Mouse (Mus musculus) adrenal gland, postnatal 14 days (tissue): ENCODE measurements around the gene Coq10b. TPM values are rescaled to one million over a fixed set of nuclear protein-coding genes. Genes with fewer than 3 reads are reported as not detected.
A peak's percentile ranks its signal among the peaks of the same experiment; 100 is the strongest.
"Not testable (repeated sequence)": the region's sequence is repeated elsewhere in the genome, so short reads cannot be mapped to it uniquely, and the experiment has no call there.

Source experiments
- DNase-seq: peaks from one replicate; pipeline ENCODE4 v3.0.0; 2021; ENCODE audit warnings: mixed read lengths
- total RNA-seq: library from RNA; stranded (reverse); gene quantifications from 2 replicates; pipeline ENCODE4 v1.2.3, GENCODE M21; 2021

Coq10b gene
- total RNA-seq, 1 experiment from 2014 or later: 105 TPM

GRCm38 (mm10) chr1:55055322-55056115 lies 2.9 kb downstream of the Coq10b start:
- DNase-seq: no peak

GRCm38 (mm10) chr1:55058383-55058782 lies 5.8 kb downstream of the Coq10b start:
- DNase-seq: not testable (repeated sequence)

DNA sequence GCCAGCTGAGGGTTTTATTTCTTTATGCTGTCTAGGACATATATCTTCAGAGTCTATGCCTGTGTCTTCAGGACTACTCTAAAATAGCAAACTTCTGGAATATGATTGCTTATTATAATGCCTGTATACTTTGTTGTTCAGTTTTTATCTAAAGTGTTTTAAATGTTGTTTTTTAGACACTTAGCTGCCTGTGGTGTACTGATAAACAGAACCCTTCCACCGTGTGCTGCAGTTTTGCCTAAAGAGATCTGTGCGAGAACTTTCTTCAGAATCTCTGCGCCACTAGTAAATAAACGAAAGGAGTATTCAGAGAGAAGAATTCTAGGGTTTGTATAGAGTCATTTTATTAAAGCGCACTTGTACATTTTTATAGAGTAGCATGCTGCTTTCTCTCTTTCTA lies 8.5 kb downstream of the Coq10b start:
- no peak for DNase-seq

- no peak for DNase-seq
Measured at GRCm38 (mm10) chr1:55061772-55062171, 9.2 kb downstream of the Coq10b start.

- not testable (repeated sequence) for DNase-seq
Measured at GRCm38 (mm10) chr1:55072328-55072727, 19.8 kb downstream of the Coq10b start.

DNA sequence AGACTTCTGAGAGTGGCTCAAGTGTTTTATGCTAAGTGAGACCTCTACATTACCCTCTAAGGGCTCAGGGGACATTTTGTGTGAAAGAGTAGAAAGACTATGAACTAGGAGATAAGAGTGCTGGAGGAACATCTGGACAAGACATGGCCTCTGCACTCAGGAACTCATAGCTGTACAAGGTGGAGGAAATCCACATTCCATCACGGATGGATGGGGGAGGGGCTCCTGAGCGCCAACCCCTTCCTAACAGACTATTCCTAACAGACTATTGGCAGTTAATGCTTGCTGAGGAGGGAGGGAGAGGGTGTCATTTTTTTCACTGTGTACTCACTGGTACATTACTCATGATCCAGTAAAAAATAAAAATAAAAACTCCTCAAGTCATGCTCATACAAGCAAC lies 22.2 kb downstream of the Coq10b start:
- no peak for DNase-seq

DNA sequence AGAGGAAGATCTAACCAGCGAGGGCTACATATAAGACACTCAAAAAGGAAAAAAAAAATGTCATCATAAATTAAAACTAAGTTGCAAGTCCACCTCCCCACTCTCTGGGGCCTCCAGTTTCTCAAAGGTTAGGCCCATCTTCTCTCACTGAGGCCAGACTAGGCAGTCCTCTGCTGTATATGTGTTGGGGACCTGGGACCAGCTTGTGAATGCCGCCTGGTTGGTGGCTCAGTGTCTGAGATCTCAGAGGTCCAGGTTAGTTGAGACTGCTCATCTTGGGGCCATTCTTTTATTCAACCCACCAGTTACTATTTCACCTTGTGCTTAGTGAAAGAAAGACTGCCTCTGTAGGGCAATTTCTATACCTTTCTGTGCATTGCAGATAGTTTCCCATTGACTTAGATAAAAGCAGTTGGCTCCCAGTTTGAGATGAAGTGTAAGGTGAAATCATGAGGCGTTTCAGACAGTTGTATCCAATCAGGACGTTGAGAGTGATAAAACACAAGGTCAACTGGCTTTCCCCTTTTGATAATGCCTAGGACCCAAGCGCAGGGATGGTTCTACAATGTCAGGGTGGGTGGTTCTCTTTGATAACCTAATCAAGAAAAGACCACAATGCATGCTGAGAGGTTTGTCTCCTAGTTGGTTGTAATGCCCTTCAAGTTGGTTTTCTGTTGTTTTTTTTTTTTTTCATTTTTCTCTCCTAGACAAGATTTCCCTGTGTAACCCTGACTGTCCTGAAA lies 23.3 kb downstream of the Coq10b start:
- no peak for DNase-seq

GRCm38 (mm10) chr1:55076395-55076743 lies 23.8 kb downstream of the Coq10b start:
- no peak for DNase-seq

DNA sequence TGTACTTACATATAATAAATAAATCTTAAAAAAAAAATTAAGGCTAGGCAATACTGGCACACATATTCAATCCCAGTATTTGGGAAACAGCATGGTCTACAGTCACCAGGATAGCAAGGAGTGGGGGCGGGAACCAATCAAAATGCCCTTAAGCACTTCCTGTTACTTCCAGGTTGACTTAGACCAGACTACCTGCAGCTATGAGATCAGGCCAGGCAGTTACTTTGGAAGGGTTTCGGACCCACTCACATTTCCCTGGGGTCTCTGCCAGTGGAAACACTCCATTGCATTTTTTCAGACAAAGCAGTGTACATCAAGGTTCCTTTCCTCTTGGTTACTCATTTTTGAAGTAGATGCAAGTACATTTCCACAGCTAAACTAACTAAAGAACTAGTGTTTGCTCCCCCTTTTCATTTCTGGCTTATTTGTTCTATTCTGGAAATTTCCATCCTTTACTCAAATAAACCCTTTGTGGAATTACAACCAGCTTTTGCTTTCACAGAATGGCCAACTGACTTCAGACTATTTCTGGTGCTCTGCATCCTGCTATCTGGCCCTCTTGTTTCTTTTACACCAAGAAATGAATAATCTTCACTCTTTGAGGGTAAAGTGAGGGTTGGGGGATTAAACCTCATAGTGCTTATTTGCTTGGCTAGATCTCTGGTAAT lies 24.4 kb downstream of the Coq10b start:
- peak; percentile 24 for DNase-seq

DNA sequence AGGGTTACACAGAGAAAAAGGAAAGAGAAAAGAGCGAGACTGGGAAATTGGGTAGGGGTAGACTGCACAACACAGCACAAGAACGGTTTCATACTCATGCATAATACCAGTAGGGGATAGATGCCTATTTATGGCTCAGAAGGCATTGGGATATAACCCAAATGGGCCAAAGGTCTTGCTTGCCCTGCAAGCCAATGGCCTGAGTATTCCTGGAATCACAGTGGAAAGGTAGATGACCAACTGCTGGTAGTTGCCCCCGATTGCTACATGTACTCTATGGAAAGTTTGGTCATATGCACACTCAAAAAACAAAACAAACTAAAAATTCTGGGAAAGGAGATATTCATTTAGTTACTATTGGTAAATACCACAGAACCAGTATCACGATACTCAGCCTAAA lies 27.1 kb downstream of the Coq10b start:
- DNase-seq: peak; percentile 19

DNA sequence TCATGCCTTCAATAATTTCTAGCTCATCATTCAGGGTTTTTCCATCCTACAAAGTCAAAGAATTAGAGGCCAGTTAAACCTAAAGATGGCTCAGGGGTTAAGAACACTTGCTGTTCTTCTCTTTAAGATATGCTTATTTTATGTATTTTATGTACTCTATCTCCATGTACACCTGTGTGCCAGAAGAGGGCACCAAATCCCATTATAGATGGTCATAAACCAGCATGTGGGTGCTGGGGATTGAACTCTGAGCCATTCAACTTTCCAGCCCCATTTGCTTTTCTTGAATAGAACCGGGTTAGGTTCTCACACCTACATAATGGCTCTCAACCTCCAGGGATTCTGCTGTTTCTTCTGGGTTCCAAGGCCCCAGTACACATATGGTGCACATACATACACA lies 29.5 kb downstream of the Coq10b start:
- no peak for DNase-seq

DNA sequence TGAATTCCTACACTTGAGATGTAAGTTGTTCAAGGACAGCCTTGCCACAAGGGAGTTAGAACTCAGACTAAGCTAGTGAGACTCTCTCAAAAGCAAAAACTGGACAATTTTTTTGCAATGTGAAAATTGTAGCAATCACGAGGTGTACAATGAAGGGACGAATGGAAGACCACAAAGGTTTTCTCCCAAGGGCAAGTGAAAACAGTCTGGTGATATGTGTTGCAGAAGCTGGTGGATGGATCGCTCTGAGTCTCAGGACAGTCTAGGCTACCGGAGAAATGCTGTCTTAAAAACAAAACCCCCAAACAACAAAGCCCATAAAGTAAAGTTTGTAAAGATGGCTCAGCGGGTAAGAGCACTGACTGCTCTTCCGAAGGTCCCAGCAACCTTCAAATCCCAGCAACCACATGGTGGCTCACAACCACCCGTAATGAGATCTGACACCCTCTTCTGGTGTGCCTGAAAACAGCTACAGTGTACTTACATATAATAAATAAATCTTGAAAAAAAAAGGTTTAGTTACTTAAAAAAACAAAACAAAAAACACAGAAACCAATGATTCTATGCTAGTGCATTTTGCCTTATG lies 33.3 kb downstream of the Coq10b start:
- no peak for DNase-seq

DNA sequence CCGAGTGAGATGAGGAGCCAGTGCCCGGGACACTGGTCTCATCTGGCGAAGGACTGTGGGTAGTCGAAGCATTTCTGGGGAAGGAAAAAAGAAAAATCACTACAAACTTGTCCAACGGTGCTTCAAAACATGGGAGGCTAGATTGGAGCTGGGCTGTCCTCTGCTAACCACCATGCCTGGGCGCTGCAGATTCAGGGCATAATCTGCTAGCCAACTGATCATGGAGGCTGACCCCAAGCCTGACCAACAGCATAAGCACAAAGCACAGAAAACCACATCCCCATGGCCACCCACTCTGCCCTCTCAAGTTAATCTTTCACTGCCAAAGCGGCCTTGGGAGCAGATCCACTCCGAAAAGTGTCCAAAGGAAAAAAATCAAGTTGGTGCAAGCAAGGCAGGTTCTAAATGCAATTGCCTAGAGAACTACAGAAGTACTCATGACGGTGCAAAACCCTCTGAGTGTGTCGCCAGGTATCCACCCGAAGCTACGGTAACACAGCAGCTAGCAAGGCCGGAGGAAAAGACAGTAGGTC lies 34.4 kb downstream of the Coq10b start:
- DNase-seq: peak; percentile 37

DNA sequence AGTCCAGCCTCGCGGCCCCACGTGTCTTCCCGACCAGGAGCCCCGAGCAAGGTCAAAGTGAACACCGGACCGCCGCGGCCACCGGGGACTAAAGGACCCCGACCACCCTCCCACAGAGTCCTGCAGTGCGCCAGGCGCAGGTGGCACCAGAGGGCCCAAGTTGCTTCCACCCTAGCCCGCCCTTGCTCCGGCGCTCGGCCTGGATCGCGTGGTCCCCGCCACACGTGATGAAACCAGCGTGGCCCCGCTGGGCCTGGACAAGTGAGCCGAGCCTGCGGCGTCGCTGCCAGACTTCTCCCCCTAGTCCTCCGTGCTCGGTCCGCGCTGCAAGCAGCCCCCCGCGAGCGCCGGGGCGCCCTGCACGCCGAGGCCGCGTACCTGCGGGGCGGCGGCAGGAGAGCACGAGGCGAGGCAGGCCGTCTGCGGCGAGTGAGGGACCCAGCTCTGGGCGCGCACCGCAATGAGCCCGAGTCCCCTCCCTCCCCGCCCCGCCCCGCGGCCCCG lies 34.9 kb downstream of the Coq10b start:
- DNase-seq: peak; percentile 85

GRCm38 (mm10) chr1:55087932-55088610 lies 35.5 kb downstream of the Coq10b start, which contains the start of the genes Hspe1 and Hspd1:
Hspe1 (plus strand) TSS chr1:55088132.
Hspd1 (minus strand) TSS chr1:55088243.
- DNase-seq: peak; percentile 100

DNA sequence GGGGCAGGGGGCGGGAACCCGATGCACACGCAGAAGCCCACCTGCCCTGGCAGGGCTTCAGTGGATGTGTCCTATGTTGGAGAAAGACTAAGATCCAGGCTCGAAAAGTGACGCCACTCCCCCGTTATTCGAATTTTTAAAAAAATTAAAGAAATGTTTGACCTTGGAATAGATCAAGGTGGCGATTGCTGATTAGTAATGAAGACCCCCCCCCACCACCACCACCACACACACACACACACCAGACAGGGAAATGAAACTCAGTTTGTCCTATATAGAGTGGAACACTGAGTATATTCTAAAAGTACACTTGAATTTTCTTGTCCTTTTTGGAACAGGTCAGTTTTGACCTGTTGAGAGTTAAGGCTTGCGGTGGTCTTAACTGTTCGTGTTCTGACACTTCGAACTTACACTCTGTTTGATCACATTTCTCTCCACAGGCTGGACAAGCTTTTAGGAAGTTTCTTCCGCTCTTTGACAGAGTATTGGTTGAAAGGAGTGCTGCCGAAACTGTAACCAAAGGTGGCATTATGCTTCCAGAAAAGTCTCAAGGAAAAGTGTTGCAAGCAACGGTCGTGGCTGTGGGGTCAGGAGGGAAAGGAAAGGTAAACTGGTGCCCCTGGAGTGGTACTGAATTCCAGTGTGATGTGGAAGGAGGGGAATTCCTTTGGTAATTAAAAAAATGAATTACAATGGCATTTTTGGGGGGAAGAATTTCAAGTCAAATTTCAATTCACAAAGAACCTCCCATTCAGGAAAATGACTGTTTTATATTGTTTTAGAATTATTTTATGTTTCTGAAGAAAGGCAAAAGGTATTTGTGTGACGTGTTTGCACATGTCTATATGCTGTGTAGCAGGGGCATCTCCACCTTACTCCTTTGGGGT lies 36.3 kb downstream of the Coq10b start:
- no peak for DNase-seq

- no peak for DNase-seq
Measured at GRCm38 (mm10) chr1:55089498-55090064, 37.0 kb downstream of the Coq10b start.

DNA sequence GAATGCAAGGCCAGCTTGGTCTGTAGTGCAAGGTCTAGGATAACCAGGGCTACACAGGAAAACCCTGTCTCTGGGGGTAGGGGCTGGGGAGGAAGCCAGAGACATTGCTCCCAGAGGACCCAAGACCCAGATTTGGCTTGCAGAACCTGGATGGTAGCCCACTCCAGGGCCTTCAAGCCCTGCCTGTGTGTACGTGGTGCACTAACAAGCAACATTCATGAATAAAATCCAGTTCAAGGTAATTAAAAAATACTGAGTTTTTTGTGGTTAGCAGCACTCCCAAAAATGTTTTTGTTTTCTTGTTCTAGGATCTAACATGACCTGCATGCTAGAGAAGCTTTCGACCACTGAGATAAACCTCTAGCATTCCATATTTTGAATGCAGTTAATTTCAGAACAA lies 39.5 kb downstream of the Coq10b start:
- DNase-seq: peak; percentile 73

GRCm38 (mm10) chr1:55092469-55092868 lies 39.9 kb downstream of the Coq10b start:
- no peak for DNase-seq

GRCm38 (mm10) chr1:55106919-55107585 lies 54.5 kb downstream of the Coq10b start:
- DNase-seq: no peak
